In genomic region chr4:134497986-134498731, GRCm38 (mm10) we compare ENCODE assay signal across 9 mouse cellular contexts. TPM values are rescaled to one million over a fixed set of nuclear protein-coding genes. Genes with fewer than 3 reads are reported as not detected.
A peak's percentile ranks its signal among the peaks of the same experiment; 100 is the strongest.
DNase-seq lines count a peak whose midpoint lies in the region; ATAC-seq and TF ChIP-seq lines count a peak whose summit lies in the region.
"Had no signal": no experiment of that assay in that cellular context is flagged by ENCODE, and none has a peak within 500 bp of the region (broad histone marks: within the 10 kb centered on the region; RNA-seq: fewer than 3 reads in every experiment).

No protein-coding gene starts in this region.

- intact Hi-C loops in left cerebral cortex, adult 2 months (cut with DNase I) = no loop called here

- H3K9me3 ChIP-seq in forebrain, embryonic 14.5 days (replicated peaks; ENCODE audit: control insufficient read depth, low read length) = no peaks in the 10 kb centered on the region
- no peaks in the 10 kb centered on the region for H3K9me3 ChIP-seq in midbrain, embryonic 14.5 days (ENCODE audit: control insufficient read depth, low read length)

- DNase-seq in adrenal gland, adult 2 months = peak; percentile 73
- no peak for DNase-seq in adrenal gland, postnatal 4 days (ENCODE audit: low spot score in 2 of 2)
- no peak for DNase-seq in left cerebral cortex, adult 2 months (ENCODE audit: extremely low spot score in 1 of 2, low spot score in 2 of 2)
- no peak for DNase-seq in left cerebral cortex, adult 11 months (ENCODE audit: low spot score)
- no peak for DNase-seq in forebrain, embryonic 14.5 days (ENCODE audit: low spot score)
- peak; percentile 37 for DNase-seq in midbrain, embryonic 14.5 days
- no peak for DNase-seq in thymus, postnatal 0 days (ENCODE audit: low spot score)
- DNase-seq in cerebellum, postnatal 10 days = no peak

- no peaks in the 10 kb centered on the region for H3K27me3 ChIP-seq in forebrain, embryonic 14.5 days (replicated peaks; ENCODE audit: control insufficient read depth, insufficient read depth, low read length)
- no peaks in the 10 kb centered on the region for H3K27me3 ChIP-seq in midbrain, embryonic 14.5 days (ENCODE audit: control insufficient read depth, insufficient read depth, low read length)

- ATAC-seq in forebrain, embryonic 14.5 days = no peak
- no peak for ATAC-seq in midbrain, embryonic 14.5 days (ENCODE audit: low FRiP score, low TSS enrichment)

- no peaks in the 10 kb centered on the region for H3K36me3 ChIP-seq in forebrain, embryonic 14.5 days (ENCODE audit: control insufficient read depth, insufficient read depth, low read length)
- no peaks in the 10 kb centered on the region for H3K36me3 ChIP-seq in midbrain, embryonic 14.5 days (ENCODE audit: control insufficient read depth, insufficient read depth, low read length)

- H3K4me2 ChIP-seq in forebrain, embryonic 14.5 days (ENCODE audit: low read length) = peak overlapping the region; percentile 97
- H3K4me2 ChIP-seq in midbrain, embryonic 14.5 days (ENCODE audit: low read length) = peak overlapping the region; percentile 92

- peaks cover 2% of the 10 kb centered on the region; the same call in 1 of the 2 replicates for H3K4me1 ChIP-seq in forebrain, embryonic 14.5 days (ENCODE audit: control insufficient read depth, insufficient read depth, low read length)
- H3K4me1 ChIP-seq in midbrain, embryonic 14.5 days (ENCODE audit: control insufficient read depth, insufficient read depth, low read length) = peaks cover 21% of the 10 kb centered on the region

- TF ChIP-seq CTCF in left cerebral cortex, adult 2 months (IDR thresholded peaks at IDR 0.05) = no peak

- H3K27ac ChIP-seq in left cerebral cortex, adult 2 months = peak overlapping the region; percentile 98
- H3K27ac ChIP-seq in forebrain, embryonic 14.5 days (ENCODE audit: low read depth, low read length) = no peak overlapping the region; the same call in 1 of the 2 replicates
- H3K27ac ChIP-seq in midbrain, embryonic 14.5 days (replicated peaks; ENCODE audit: low read depth, low read length) = peak overlapping the region; percentile 66; the same call in 1 of the 2 replicates

- 51% methylated on average over 12 of the region's 12 CpGs for WGBS in forebrain, embryonic 14.5 days
- 66% methylated on average over 12 of the region's 12 CpGs for WGBS in midbrain, embryonic 14.5 days

- no peak overlapping the region for H3K9ac ChIP-seq in forebrain, embryonic 14.5 days (ENCODE audit: low read length)
- 0 out of 2 replicates have a peak overlapping the region, but pooled peaks have one; percentile 65 for H3K9ac ChIP-seq in midbrain, embryonic 14.5 days (replicated peaks; ENCODE audit: low read length)

- peak overlapping the region; percentile 87 for H3K4me3 ChIP-seq in left cerebral cortex, adult 2 months
- no peak overlapping the region for H3K4me3 ChIP-seq in forebrain, embryonic 14.5 days (ENCODE audit: low read depth, low read length)
- no peak overlapping the region for H3K4me3 ChIP-seq in midbrain, embryonic 14.5 days (replicated peaks; ENCODE audit: low read depth, low read length)

RNA-seq across cellular contexts. Expression of gene Paqr7, which starts 1.7 kb away (rescaled TPM):
- total RNA-seq in adrenal gland, adult 2 months (2021) = 10 to 100 TPM; 30.3 to 78.9 TPM
- 196 and 204 TPM in 2 replicates for polyA plus RNA-seq in adrenal gland, adult 2 months (2012; rRNA removed)
- 10 to 100 TPM; 36.8 to 40.5 TPM for total RNA-seq in adrenal gland, postnatal 4 days (2021)
- total RNA-seq in left cerebral cortex, adult 2 months (2021) = 10 to 100 TPM; 69.3 to 77.9 TPM
- polyA plus RNA-seq in forebrain, embryonic 14.5 days (2014; fragmentation: Nextera tagmentation; extraction: Ambion mirVana) = 4.3 and 6.0 TPM in 2 replicates
- polyA plus RNA-seq in midbrain, embryonic 14.5 days (2014; fragmentation: Nextera tagmentation; extraction: Ambion mirVana) = 6.6 and 14.3 TPM in 2 replicates
- 8.1 TPM in 2 replicates for polyA plus RNA-seq in thymus, postnatal 0 days (2015; fragmentation: Nextera tagmentation; extraction: Ambion mirVana)

RNA-seq across cellular contexts. Expression of gene Aunip, which starts 12.6 kb away (rescaled TPM):
- 1 to 10 TPM in 1 of 2 experiments, under 1 TPM in 1; 0.29 to 1.5 TPM for total RNA-seq in adrenal gland, adult 2 months (2021)
- 0.10 and 0.16 TPM in 2 replicates for polyA plus RNA-seq in adrenal gland, adult 2 months (2012; rRNA removed)
- 1 to 10 TPM; 4.7 to 5.4 TPM for total RNA-seq in adrenal gland, postnatal 4 days (2021)
- total RNA-seq in left cerebral cortex, adult 2 months (2021) = under 1 TPM; 0.54 to 0.63 TPM
- polyA plus RNA-seq in forebrain, embryonic 14.5 days (2014; fragmentation: Nextera tagmentation; extraction: Ambion mirVana) = 2.2 and 3.3 TPM in 2 replicates
- polyA plus RNA-seq in midbrain, embryonic 14.5 days (2014; fragmentation: Nextera tagmentation; extraction: Ambion mirVana) = 0.78 and 1.6 TPM in 2 replicates
- 14.3 and 16.7 TPM in 2 replicates for polyA plus RNA-seq in thymus, postnatal 0 days (2015; fragmentation: Nextera tagmentation; extraction: Ambion mirVana)
- total RNA-seq: gastrocnemius, adult 8-10 months had no signal

RNA-seq across cellular contexts. Expression of gene Stmn1, which starts 30.0 kb away (rescaled TPM):
- 10 to 100 TPM; 28.7 to 31.8 TPM for total RNA-seq in adrenal gland, adult 2 months (2021)
- polyA plus RNA-seq in adrenal gland, adult 2 months (2012; rRNA removed) = 1.3 and 2.4 TPM in 2 replicates
- 100 to 1,000 TPM; 233 to 289 TPM for total RNA-seq in adrenal gland, postnatal 4 days (2021)
- 1,000 to 10,000 TPM in 1 of 2 experiments, 100 to 1,000 TPM in 1; 990 to 1,034 TPM for total RNA-seq in left cerebral cortex, adult 2 months (2021)
- polyA plus RNA-seq in forebrain, embryonic 14.5 days (2014; fragmentation: Nextera tagmentation; extraction: Ambion mirVana) = 7,624 and 8,172 TPM in 2 replicates
- 6,974 and 7,359 TPM in 2 replicates for polyA plus RNA-seq in midbrain, embryonic 14.5 days (2014; fragmentation: Nextera tagmentation; extraction: Ambion mirVana)
- polyA plus RNA-seq in thymus, postnatal 0 days (2015; fragmentation: Nextera tagmentation; extraction: Ambion mirVana) = 1,989 and 2,008 TPM in 2 replicates

RNA-seq across cellular contexts. Expression of gene Mtfr1l, which starts 37.0 kb away (rescaled TPM):
- total RNA-seq in adrenal gland, adult 2 months (2021) = 100 to 1,000 TPM; 124 to 147 TPM
- 98.8 and 102 TPM in 2 replicates for polyA plus RNA-seq in adrenal gland, adult 2 months (2012; rRNA removed)
- total RNA-seq in adrenal gland, postnatal 4 days (2021) = 100 to 1,000 TPM; 123 to 134 TPM
- 10 to 100 TPM; 60.6 to 66.1 TPM for total RNA-seq in left cerebral cortex, adult 2 months (2021)
- polyA plus RNA-seq in forebrain, embryonic 14.5 days (2014; fragmentation: Nextera tagmentation; extraction: Ambion mirVana) = 177 and 185 TPM in 2 replicates
- 181 and 185 TPM in 2 replicates for polyA plus RNA-seq in midbrain, embryonic 14.5 days (2014; fragmentation: Nextera tagmentation; extraction: Ambion mirVana)
- polyA plus RNA-seq in thymus, postnatal 0 days (2015; fragmentation: Nextera tagmentation; extraction: Ambion mirVana) = 98.6 and 104 TPM in 2 replicates

RNA-seq across cellular contexts. Expression of gene Selenon, which starts 53.8 kb away (rescaled TPM):
- total RNA-seq in adrenal gland, adult 2 months (2021) = 10 to 100 TPM; 21.9 to 42.5 TPM
- 34.5 and 35.1 TPM in 2 replicates for polyA plus RNA-seq in adrenal gland, adult 2 months (2012; rRNA removed)
- 10 to 100 TPM; 49.4 to 52.7 TPM for total RNA-seq in adrenal gland, postnatal 4 days (2021)
- 10 to 100 TPM; 22.2 to 23.2 TPM for total RNA-seq in left cerebral cortex, adult 2 months (2021)
- polyA plus RNA-seq in forebrain, embryonic 14.5 days (2014; fragmentation: Nextera tagmentation; extraction: Ambion mirVana) = 10.2 and 12.4 TPM in 2 replicates
- 14.2 and 15.9 TPM in 2 replicates for polyA plus RNA-seq in midbrain, embryonic 14.5 days (2014; fragmentation: Nextera tagmentation; extraction: Ambion mirVana)
- polyA plus RNA-seq in thymus, postnatal 0 days (2015; fragmentation: Nextera tagmentation; extraction: Ambion mirVana) = 4.8 and 6.8 TPM in 2 replicates

Comparison
In these comparisons a context has a peak if more than half of its experiments do, and no peak if none do; other contexts are left out.
1. DNase-seq: peak in adrenal gland, adult 2 months (single experiment) and midbrain, embryonic 14.5 days (single experiment); none in adrenal gland, postnatal 4 days (0 of 2), left cerebral cortex, adult 2 months (0 of 2), left cerebral cortex, adult 11 months (single experiment), forebrain, embryonic 14.5 days (single experiment), thymus, postnatal 0 days (single experiment) and cerebellum, postnatal 10 days (0 of 2).
2. RNA of gene Paqr7, which starts 1.7 kb away (polyA plus RNA-seq): 196 to 204 TPM in adrenal gland, adult 2 months; 8.1 TPM in thymus, postnatal 0 days, 6.6 to 14.3 TPM in midbrain, embryonic 14.5 days and 4.3 to 6.0 TPM in forebrain, embryonic 14.5 days; every median in the first group is over 10 times any median in the second.
3. RNA of gene Stmn1, which starts 30.0 kb away (polyA plus RNA-seq): 7,624 to 8,172 TPM in forebrain, embryonic 14.5 days, 6,974 to 7,359 TPM in midbrain, embryonic 14.5 days and 1,989 to 2,008 TPM in thymus, postnatal 0 days; 1.3 to 2.4 TPM in adrenal gland, adult 2 months; every median in the first group is over 100 times any median in the second.